16 mouse cellular contexts compared by ENCODE assay signal in the genomic region with DNA sequence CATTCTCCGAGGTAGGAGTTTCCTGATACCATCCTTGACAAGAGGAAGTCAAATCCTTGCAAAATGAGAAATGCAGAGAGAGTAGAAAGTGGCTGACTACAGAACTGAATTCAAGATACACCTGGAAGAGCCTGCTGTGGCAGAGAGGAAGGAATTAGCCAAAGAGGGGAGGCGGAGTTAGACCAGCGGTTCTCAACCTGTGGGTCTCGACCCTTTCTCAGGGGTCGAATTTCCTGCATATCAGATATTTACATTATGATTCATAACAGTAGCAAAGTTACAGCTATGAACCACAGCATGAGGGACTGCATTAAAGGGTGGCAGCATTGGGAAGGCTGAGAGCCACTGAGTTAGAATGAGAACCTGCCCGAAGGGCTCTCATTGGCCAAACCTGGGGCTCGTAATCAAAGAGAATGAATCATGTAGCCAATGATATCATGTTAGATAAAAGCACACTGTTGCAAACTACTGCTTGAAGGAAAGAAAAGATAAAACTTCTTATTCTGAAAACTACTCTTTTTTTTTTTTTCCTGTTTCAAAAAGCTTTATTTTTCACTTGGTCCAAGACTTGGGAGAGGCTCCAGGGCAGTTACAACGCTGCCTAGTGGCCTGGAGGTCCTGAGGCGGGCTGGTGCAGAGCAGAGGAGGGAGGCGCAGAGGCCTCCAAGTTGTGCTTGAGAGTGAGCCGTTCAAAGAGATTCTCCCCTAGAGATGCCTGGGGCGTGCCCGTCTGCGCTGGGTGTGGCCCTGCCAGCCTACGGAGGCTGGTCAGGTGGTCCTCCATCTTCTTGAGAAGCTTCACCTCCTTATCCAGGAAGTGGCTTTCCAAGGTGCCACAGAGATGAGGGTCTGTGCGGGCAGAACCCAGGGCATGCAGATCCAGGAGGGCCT.
"Had no signal": no experiment of that assay in that cellular context is flagged by ENCODE, and none has a peak within 500 bp of the region (broad histone marks: within the 10 kb centered on the region; RNA-seq: fewer than 3 reads in every experiment).

No protein-coding gene starts in this region.

- DNase-seq: kidney, adult 8-10 months; kidney, postnatal 14 days; kidney, postnatal 4 days; left cerebral cortex, postnatal 4 days; lung, adult 2 months; lung, postnatal 14 days; lung, postnatal 4 days; midbrain, embryonic 14.5 days; thymus, adult 18-20 months; thymus, postnatal 36 days had no signal

- H3K27ac ChIP-seq: kidney, embryonic 15.5 days; limb, embryonic 12.5 days; limb, embryonic 15.5 days; stomach, embryonic 15.5 days had no signal

- H3K36me3 ChIP-seq: kidney, embryonic 15.5 days; limb, embryonic 12.5 days; limb, embryonic 15.5 days; stomach, embryonic 15.5 days had no signal

- H3K4me3 ChIP-seq: kidney, embryonic 15.5 days; limb, embryonic 12.5 days; limb, embryonic 15.5 days; stomach, embryonic 15.5 days had no signal

- H3K9me3 ChIP-seq: kidney, embryonic 15.5 days; limb, embryonic 12.5 days; limb, embryonic 15.5 days; stomach, embryonic 15.5 days had no signal

- H3K27me3 ChIP-seq: kidney, embryonic 15.5 days; stomach, embryonic 15.5 days had no signal

- H3K9ac ChIP-seq: kidney, embryonic 15.5 days; limb, embryonic 12.5 days; limb, embryonic 15.5 days; stomach, embryonic 15.5 days had no signal

- H3K4me2 ChIP-seq: kidney, embryonic 15.5 days; limb, embryonic 12.5 days; limb, embryonic 15.5 days; liver, embryonic 11.5 days; midbrain, embryonic 11.5 days; stomach, embryonic 15.5 days had no signal
